23 mouse cellular contexts compared by ENCODE assay signal in genomic region chr3:133113281-133113680, GRCm38 (mm10). TPM values are rescaled to one million over a fixed set of nuclear protein-coding genes. Genes with fewer than 3 reads are reported as not detected.
DNase-seq lines count a peak whose midpoint lies in the region; ATAC-seq and TF ChIP-seq lines count a peak whose summit lies in the region.
"Had no signal": no experiment of that assay in that cellular context is flagged by ENCODE, and none has a peak within 500 bp of the region (broad histone marks: within the 10 kb centered on the region; RNA-seq: fewer than 3 reads in every experiment).

No protein-coding gene starts in this region.

- H3K4me2 ChIP-seq in limb, embryonic 13.5 days (replicated peaks): no peak overlapping the region
- H3K4me2 ChIP-seq in embryonic facial prominence, embryonic 14.5 days (ENCODE audit: low read depth, low read length): no peak overlapping the region
- H3K4me2 ChIP-seq: embryonic facial prominence, embryonic 12.5 days; forebrain, embryonic 13.5 days; forebrain, embryonic 15.5 days had no signal

- H3K4me1 ChIP-seq in limb, embryonic 13.5 days: no peaks in the 10 kb centered on the region
- H3K4me1 ChIP-seq in limb, embryonic 10.5 days: no peaks in the 10 kb centered on the region
- H3K4me1 ChIP-seq in embryonic facial prominence, embryonic 14.5 days (ENCODE audit: control insufficient read depth, insufficient read depth, low read length): no peaks in the 10 kb centered on the region
- no peaks in the 10 kb centered on the region for H3K4me1 ChIP-seq in heart, embryonic 10.5 days
- H3K4me1 ChIP-seq: embryonic facial prominence, embryonic 12.5 days; forebrain, embryonic 13.5 days; forebrain, embryonic 15.5 days had no signal

- no peaks in the 10 kb centered on the region for H3K27me3 ChIP-seq in limb, embryonic 13.5 days
- no peaks in the 10 kb centered on the region for H3K27me3 ChIP-seq in limb, embryonic 10.5 days (ENCODE audit: low read depth, poor library complexity, severe bottlenecking)
- no peaks in the 10 kb centered on the region for H3K27me3 ChIP-seq in embryonic facial prominence, embryonic 14.5 days (replicated peaks; ENCODE audit: control insufficient read depth, insufficient read depth, low read length)
- no peaks in the 10 kb centered on the region for H3K27me3 ChIP-seq in heart, embryonic 10.5 days (ENCODE audit: insufficient read depth, poor library complexity, severe bottlenecking)
- H3K27me3 ChIP-seq: CH12.LX; embryonic facial prominence, embryonic 12.5 days; forebrain, embryonic 13.5 days; forebrain, embryonic 15.5 days had no signal

- peaks cover 18% of the 10 kb centered on the region for H3K36me3 ChIP-seq in limb, embryonic 13.5 days
- peaks cover 20% of the 10 kb centered on the region for H3K36me3 ChIP-seq in limb, embryonic 10.5 days
- peaks cover 18% of the 10 kb centered on the region for H3K36me3 ChIP-seq in embryonic facial prominence, embryonic 14.5 days (ENCODE audit: control insufficient read depth, insufficient read depth, low read length)
- H3K36me3 ChIP-seq in heart, embryonic 10.5 days: peaks cover 19% of the 10 kb centered on the region

- no peak overlapping the region for H3K27ac ChIP-seq in limb, embryonic 13.5 days
- no peak overlapping the region for H3K27ac ChIP-seq in limb, embryonic 10.5 days
- no peak overlapping the region; the same call in 1 of the 2 replicates for H3K27ac ChIP-seq in embryonic facial prominence, embryonic 14.5 days (replicated peaks; ENCODE audit: low read depth, low read length)
- H3K27ac ChIP-seq in heart, embryonic 10.5 days: no peak overlapping the region
- H3K27ac ChIP-seq in layer of hippocampus, adult 2 months: no peak overlapping the region
- H3K27ac ChIP-seq: embryonic facial prominence, embryonic 12.5 days; forebrain, embryonic 13.5 days; forebrain, embryonic 15.5 days had no signal

- TF ChIP-seq CTCF in layer of hippocampus, adult 2 months (conservative IDR thresholded peaks at IDR 0.05): no peak

- H3K9ac ChIP-seq in limb, embryonic 13.5 days: no peak overlapping the region
- H3K9ac ChIP-seq in embryonic facial prominence, embryonic 14.5 days (ENCODE audit: low read depth, low read length): no peak overlapping the region
- H3K9ac ChIP-seq: embryonic facial prominence, embryonic 12.5 days; forebrain, embryonic 13.5 days; forebrain, embryonic 15.5 days; forebrain, postnatal 0 days had no signal

- no peak for DNase-seq in limb, embryonic 10.5 days (ENCODE audit: low spot score)
- DNase-seq in NIH3T3 (ENCODE audit: low read depth): peak; percentile 63
- peak; percentile 61 for DNase-seq in embryonic facial prominence, embryonic 14.5 days (ENCODE audit: low spot score)
- no peak for DNase-seq in heart, embryonic 10.5 days (ENCODE audit: low spot score)
- no peak for DNase-seq in layer of hippocampus, adult 2 months (ENCODE audit: low spot score in 2 of 2)
- DNase-seq: adrenal gland, adult 8-10 months; adrenal gland, postnatal 14 days; adrenal gland, postnatal 36 days; B cell, adult 2 months; cerebellum, adult 11-12 months; cerebellum, adult 2 months; cerebellum, adult 9-10 months; cerebellum, postnatal 10 days; cerebellum, postnatal 25 days; forebrain, postnatal 0 days had no signal

- WGBS in limb, embryonic 13.5 days: 18% methylated on average over 1 of the region's 1 CpGs
- WGBS in limb, embryonic 10.5 days: 36% methylated on average over 1 of the region's 1 CpGs
- 15% methylated on average over 1 of the region's 1 CpGs for WGBS in embryonic facial prominence, embryonic 14.5 days
- 52% methylated on average over 1 of the region's 1 CpGs for WGBS in heart, embryonic 10.5 days

- no peak overlapping the region for H3K4me3 ChIP-seq in limb, embryonic 13.5 days
- no peak overlapping the region for H3K4me3 ChIP-seq in limb, embryonic 10.5 days
- H3K4me3 ChIP-seq in embryonic facial prominence, embryonic 14.5 days (ENCODE audit: low read depth, low read length): no peak overlapping the region
- no peak overlapping the region for H3K4me3 ChIP-seq in heart, embryonic 10.5 days
- H3K4me3 ChIP-seq in layer of hippocampus, adult 2 months: no peak overlapping the region
- H3K4me3 ChIP-seq: embryonic facial prominence, embryonic 12.5 days; forebrain, embryonic 13.5 days; forebrain, embryonic 15.5 days had no signal

- 0 out of 2 replicates have a peak, but pooled peaks have one; percentile 28 for ATAC-seq in limb, embryonic 13.5 days (ENCODE audit: low FRiP score, low read depth)
- ATAC-seq in embryonic facial prominence, embryonic 14.5 days (ENCODE audit: low read depth): no peak
- ATAC-seq in activated CD4-positive, CD25-positive, alpha-beta regulatory T cell, adult 4 months: no peak
- ATAC-seq: CD4-positive, CD25-positive, alpha-beta regulatory T cell, adult 4 months; forebrain, embryonic 13.5 days; forebrain, embryonic 15.5 days; forebrain, postnatal 0 days had no signal

- peaks cover 4% of the 10 kb centered on the region; the same call in 1 of the 2 replicates for H3K9me3 ChIP-seq in limb, embryonic 13.5 days
- H3K9me3 ChIP-seq in limb, embryonic 10.5 days (replicated peaks): no peaks in the 10 kb centered on the region
- H3K9me3 ChIP-seq in embryonic facial prominence, embryonic 14.5 days (ENCODE audit: control insufficient read depth, low read length): no peaks in the 10 kb centered on the region
- H3K9me3 ChIP-seq in heart, embryonic 10.5 days: no peaks in the 10 kb centered on the region
- H3K9me3 ChIP-seq: embryonic facial prominence, embryonic 12.5 days; forebrain, embryonic 13.5 days; forebrain, embryonic 15.5 days; G1E had no signal

RNA-seq across cellular contexts. Expression of gene Gstcd, which starts 21.4 kb away (rescaled TPM):
- polyA plus RNA-seq in limb, embryonic 13.5 days (2015; fragmentation: Nextera tagmentation; extraction: Ambion mirVana): 7.4 and 7.9 TPM in 2 replicates
- polyA plus RNA-seq in limb, embryonic 10.5 days (2016; fragmentation: Nextera tagmentation; extraction: Ambion mirVana): 10.1 and 10.9 TPM in 2 replicates
- polyA plus RNA-seq in embryonic facial prominence, embryonic 14.5 days (2014; fragmentation: Nextera tagmentation; extraction: Ambion mirVana): 6.5 and 7.2 TPM in 2 replicates
- polyA plus RNA-seq in heart, embryonic 10.5 days (2016; fragmentation: Nextera tagmentation; extraction: Ambion mirVana): 6.1 and 7.6 TPM in 2 replicates
- total RNA-seq in layer of hippocampus, adult 2 months (2021): 10 to 100 TPM in 1 of 2 experiments, 1 to 10 TPM in 1; 7.3 to 10.1 TPM
- 1 to 10 TPM; 2.5 to 4.0 TPM for polyA plus RNA-seq in activated CD4-positive, CD25-positive, alpha-beta regulatory T cell, adult 4 months (2017; shearing (Covaris generic))

RNA-seq across cellular contexts. Expression of gene Ints12, which starts 21.6 kb away (rescaled TPM):
- 25.4 and 25.6 TPM in 2 replicates for polyA plus RNA-seq in limb, embryonic 13.5 days (2015; fragmentation: Nextera tagmentation; extraction: Ambion mirVana)
- polyA plus RNA-seq in limb, embryonic 10.5 days (2016; fragmentation: Nextera tagmentation; extraction: Ambion mirVana): 22.1 and 24.1 TPM in 2 replicates
- polyA plus RNA-seq in embryonic facial prominence, embryonic 14.5 days (2014; fragmentation: Nextera tagmentation; extraction: Ambion mirVana): 19.5 and 21.9 TPM in 2 replicates
- polyA plus RNA-seq in heart, embryonic 10.5 days (2016; fragmentation: Nextera tagmentation; extraction: Ambion mirVana): 14.2 and 16.9 TPM in 2 replicates
- total RNA-seq in layer of hippocampus, adult 2 months (2021): 10 to 100 TPM; 10.0 to 10.8 TPM
- 10 to 100 TPM; 17.1 to 20.7 TPM for polyA plus RNA-seq in activated CD4-positive, CD25-positive, alpha-beta regulatory T cell, adult 4 months (2017; shearing (Covaris generic))

Comparison
In these comparisons a context has a peak if more than half of its experiments do, and no peak if none do; other contexts are left out.
1. DNase-seq: peak in NIH3T3 (single experiment) and embryonic facial prominence, embryonic 14.5 days (single experiment); none in limb, embryonic 10.5 days (single experiment), heart, embryonic 10.5 days (single experiment) and layer of hippocampus, adult 2 months (0 of 2).